Mouse (Mus musculus) intestine, embryonic 14.5 days (tissue): ENCODE measurements around the gene Abcb8. TPM values are rescaled to one million over a fixed set of nuclear protein-coding genes. Genes with fewer than 3 reads are reported as not detected.

ENCODE experiments used
- ATAC-seq: fragments of 200-750 bp; cut with Nextera tagmentation; replicated peaks from 2 replicates; pipeline ENCODE4 v1.8.0; 2017; ENCODE audit warnings: low read depth, moderate number of reproducible peaks, moderate TSS enrichment, moderate library complexity; ENCODE audit not compliant: low FRiP score, low TSS enrichment
- DNase-seq: peaks from one replicate; pipeline ENCODE4 v3.0.0-alpha.2; 2018; ENCODE audit warnings: low spot score
- H3K27ac ChIP-seq: fragments of 300-500 bp; sonication (generic); 2 replicates; pipeline ENCODE4 v1.5.1; 2014; ENCODE audit warnings: low read depth, mild to moderate bottlenecking, control low read depth
- H3K27me3 ChIP-seq: fragments of 300-500 bp; sonication (generic); replicated peaks from 2 replicates; pipeline ENCODE4 v1.6.1; 2014; ENCODE audit warnings: low read length, control low read depth; ENCODE audit not compliant: control insufficient read depth, insufficient read depth
- H3K36me3 ChIP-seq: fragments of 300-500 bp; sonication (generic); 2 replicates; pipeline ENCODE4 v1.6.1; 2014; ENCODE audit warnings: low read length, control low read depth; ENCODE audit not compliant: control insufficient read depth, insufficient read depth
- H3K4me1 ChIP-seq: fragments of 300-500 bp; sonication (generic); replicated peaks from 2 replicates; pipeline ENCODE4 v1.6.1; 2014; ENCODE audit warnings: low read length, control low read depth, mixed read lengths; ENCODE audit not compliant: control insufficient read depth, insufficient read depth
- H3K4me2 ChIP-seq: fragments of 300-500 bp; sonication (generic); 2 replicates; pipeline ENCODE4 v1.6.1; 2014; ENCODE audit warnings: low read length
- H3K4me3 ChIP-seq: fragments of 300-500 bp; sonication (generic); 2 replicates; pipeline ENCODE4 v1.5.1; 2014; ENCODE audit warnings: low read depth, low read length, control low read depth, mixed read lengths
- H3K9ac ChIP-seq: fragments of 300-500 bp; sonication (generic); 2 replicates; pipeline ENCODE4 v1.6.1; 2014; ENCODE audit warnings: mild to moderate bottlenecking, low read length
- H3K9me3 ChIP-seq: fragments of 300-500 bp; sonication (generic); 2 replicates; pipeline ENCODE4 v1.6.1; 2016; ENCODE audit warnings: low read length, control low read depth; ENCODE audit not compliant: control insufficient read depth
- whole genome bisulfite sequencing: fragments of 180-500 bp; shearing (Covaris S2); extraction: QIAGEN DNeasy Blood & Tissue Kit; methylation state at CpG from one replicate; pipeline ENCODE4 v1.1.7; 2014; 5-methylcytosine and 5-hydroxymethylcytosine counted together
- polyA plus RNA-seq: library from polyadenylated mRNA; unstranded; fragments of >200 nt; fragmentation: Nextera tagmentation; extraction: Ambion mirVana; gene quantifications from 2 replicates; pipeline ENCODE4 v1.2.1, GENCODE M21; 2014

Abcb8 gene
- polyA plus RNA-seq, 1 experiment from 2014 or later = 56.4 TPM

GRCm38 (mm10) chr5:24363467-24363866, 30.0 kb upstream of the Abcb8 start:
- Histone ChIP-seq H3K27ac (no peak overlapping the region), H3K4me3 (no peak overlapping the region), H3K9ac (no peak overlapping the region), H3K4me2 (no peak overlapping the region), H3K27me3 (no peaks in the 10 kb centered on the region), H3K4me1 (no peaks in the 10 kb centered on the region), H3K9me3 (no peaks in the 10 kb centered on the region), H3K36me3 (no peaks in the 10 kb centered on the region)
- ATAC-seq = no peak
- WGBS = 69% methylated on average over 2 of the region's 2 CpGs
- no peak for DNase-seq

GRCm38 (mm10) chr5:24364061-24364460, 29.4 kb upstream of the Abcb8 start:
- H3K27ac ChIP-seq = no peak overlapping the region
- no peak overlapping the region for H3K4me2 ChIP-seq
- H3K27me3 ChIP-seq = no peaks in the 10 kb centered on the region
- WGBS = 57% methylated on average over 3 of the region's 3 CpGs
- no peaks in the 10 kb centered on the region for H3K36me3 ChIP-seq
- H3K4me1 ChIP-seq = no peaks in the 10 kb centered on the region
- no peak overlapping the region for H3K9ac ChIP-seq
- no peaks in the 10 kb centered on the region for H3K9me3 ChIP-seq
- no peak overlapping the region for H3K4me3 ChIP-seq
- ATAC-seq = no peak
- no peak for DNase-seq

- H3K4me1 ChIP-seq = no peaks in the 10 kb centered on the region
- ATAC-seq (no peak), DNase-seq (no peak)
- H3K27me3 ChIP-seq = no peaks in the 10 kb centered on the region
- H3K4me3 ChIP-seq = no peak within 1 kb of the TSS
- H3K36me3 ChIP-seq = no peaks in the 10 kb centered on the region
- H3K9ac ChIP-seq = no peak within 1 kb of the TSS
- no peaks in the 10 kb centered on the region for H3K9me3 ChIP-seq
- H3K27ac ChIP-seq = no peak within 1 kb of the TSS
- WGBS = 59% methylated on average over 12 of the region's 12 CpGs
- H3K4me2 ChIP-seq = no peak within 1 kb of the TSS
These were observed 29.0 kb upstream of the Abcb8 start, which contains the start of gene Nos3 for GRCm38 (mm10) chr5:24364508-24364907. TSS of gene Nos3 (plus strand) at chr5:24364810.

GRCm38 (mm10) chr5:24364963-24365362, 28.5 kb upstream of the Abcb8 start:
- H3K36me3 ChIP-seq = no peaks in the 10 kb centered on the region
- no peaks in the 10 kb centered on the region for H3K9me3 ChIP-seq
- ATAC-seq (no peak), DNase-seq (no peak)
- 82% methylated on average over 10 of the region's 10 CpGs for WGBS
- no peak overlapping the region for H3K4me2 ChIP-seq
- H3K27ac ChIP-seq = no peak overlapping the region
- H3K4me3 ChIP-seq = no peak overlapping the region
- H3K4me1 ChIP-seq = no peaks in the 10 kb centered on the region
- H3K27me3 ChIP-seq = no peaks in the 10 kb centered on the region
- H3K9ac ChIP-seq = no peak overlapping the region

DNA sequence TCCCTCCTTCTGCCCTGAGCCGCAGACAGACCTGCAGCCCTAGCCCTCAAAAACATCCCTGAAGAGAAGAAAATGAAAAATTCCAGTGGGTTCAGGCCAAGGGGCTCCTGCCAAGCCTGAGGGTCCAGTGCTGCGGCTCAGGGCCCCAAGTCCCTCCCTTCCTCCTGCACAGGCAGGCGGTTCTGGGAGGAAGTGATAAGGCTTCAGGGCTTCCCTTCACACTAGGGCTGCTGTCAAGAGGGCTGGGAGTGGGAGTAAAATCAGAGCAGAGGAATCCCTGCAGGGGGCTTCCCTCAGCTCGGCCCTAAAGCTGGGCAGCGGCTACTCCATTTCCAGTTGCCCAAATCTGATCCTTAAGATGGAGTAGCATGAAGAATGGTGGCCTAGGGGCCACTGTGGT, 27.9 kb upstream of the Abcb8 start:
- Histone ChIP-seq H3K4me2 (no peak overlapping the region), H3K27me3 (no peaks in the 10 kb centered on the region), H3K4me3 (no peak overlapping the region), H3K4me1 (no peaks in the 10 kb centered on the region), H3K9ac (no peak overlapping the region), H3K36me3 (no peaks in the 10 kb centered on the region), H3K9me3 (no peaks in the 10 kb centered on the region), H3K27ac (no peak overlapping the region)
- ATAC-seq (no peak), DNase-seq (no peak)
- WGBS = 39% methylated on average over 5 of the region's 5 CpGs

- Histone ChIP-seq H3K4me1 (no peaks in the 10 kb centered on the region), H3K27ac (no peak overlapping the region), H3K9ac (no peak overlapping the region), H3K4me3 (no peak overlapping the region), H3K4me2 (no peak overlapping the region), H3K27me3 (no peaks in the 10 kb centered on the region), H3K9me3 (no peaks in the 10 kb centered on the region), H3K36me3 (no peaks in the 10 kb centered on the region)
- ATAC-seq (no peak), DNase-seq (no peak)
- 84% methylated on average over 9 of the region's 9 CpGs for WGBS
These were observed 27.0 kb upstream of the Abcb8 start for GRCm38 (mm10) chr5:24366426-24366825.

DNA sequence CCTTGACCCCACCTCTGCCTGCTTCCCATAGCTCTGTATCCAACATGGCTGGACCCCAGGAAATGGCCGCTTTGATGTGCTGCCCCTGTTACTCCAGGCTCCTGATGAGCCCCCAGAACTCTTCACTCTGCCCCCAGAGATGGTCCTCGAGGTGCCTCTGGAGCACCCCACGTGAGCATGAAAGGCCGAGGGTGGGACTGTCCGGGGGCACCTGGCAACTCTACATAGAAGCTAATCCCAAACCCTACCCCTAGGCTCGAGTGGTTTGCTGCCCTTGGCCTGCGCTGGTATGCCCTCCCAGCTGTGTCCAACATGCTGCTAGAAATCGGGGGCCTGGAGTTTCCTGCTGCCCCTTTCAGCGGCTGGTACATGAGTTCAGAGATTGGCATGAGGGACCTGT, 23.7 kb upstream of the Abcb8 start:
- H3K4me3 ChIP-seq = no peak overlapping the region
- no peaks in the 10 kb centered on the region for H3K27me3 ChIP-seq
- H3K9me3 ChIP-seq = no peaks in the 10 kb centered on the region
- H3K4me1 ChIP-seq = peaks cover 3% of the 10 kb centered on the region; the same call in 1 of the 2 replicates
- 85% methylated on average over 9 of the region's 9 CpGs for WGBS
- DNase-seq (no peak), ATAC-seq (no peak)
- H3K27ac ChIP-seq = no peak overlapping the region
- no peak overlapping the region for H3K9ac ChIP-seq
- H3K36me3 ChIP-seq = no peaks in the 10 kb centered on the region
- no peak overlapping the region for H3K4me2 ChIP-seq

GRCm38 (mm10) chr5:24373807-24374206, 19.7 kb upstream of the Abcb8 start:
- ATAC-seq (no peak), DNase-seq (no peak)
- Histone ChIP-seq H3K4me3 (no peak overlapping the region), H3K27me3 (no peaks in the 10 kb centered on the region), H3K27ac (no peak overlapping the region), H3K9me3 (no peaks in the 10 kb centered on the region), H3K4me2 (no peak overlapping the region), H3K9ac (no peak overlapping the region), H3K36me3 (no peaks in the 10 kb centered on the region), H3K4me1 (peaks cover 3% of the 10 kb centered on the region; the same call in 1 of the 2 replicates)
- WGBS = 86% methylated on average over 5 of the region's 5 CpGs

GRCm38 (mm10) chr5:24374216-24374615, 19.2 kb upstream of the Abcb8 start:
- peaks cover 3% of the 10 kb centered on the region; the same call in 1 of the 2 replicates for H3K4me1 ChIP-seq
- H3K27me3 ChIP-seq = no peaks in the 10 kb centered on the region
- no peak for DNase-seq
- H3K36me3 ChIP-seq = no peaks in the 10 kb centered on the region
- no peak overlapping the region for H3K9ac ChIP-seq
- H3K4me2 ChIP-seq = no peak overlapping the region
- 47% methylated on average over 6 of the region's 6 CpGs for WGBS
- no peak overlapping the region for H3K4me3 ChIP-seq
- no peaks in the 10 kb centered on the region for H3K9me3 ChIP-seq
- no peak for ATAC-seq
- H3K27ac ChIP-seq = no peak overlapping the region
